Mouse (Mus musculus) lung, postnatal 0 days (tissue): ENCODE data around the gene Slc2a13.

Experiments used
- CTCF ChIP-seq: IDR thresholded peaks from 2 replicates; pipeline ENCODE4 v1.5.1; 2016; ENCODE audit warnings: antibody characterized with exemption, mild to moderate bottlenecking
- EP300 ChIP-seq: IDR thresholded peaks from 2 replicates; pipeline ENCODE4 v1.6.1; 2016; ENCODE audit warnings: antibody characterized with exemption, mild to moderate bottlenecking, control low read depth

- TF ChIP-seq EP300, result no peak
- TF ChIP-seq CTCF, result peak; percentile 53
Measured at GRCm38 (mm10) chr15:91319376-91319775, 253.7 kb downstream of the Slc2a13 start.
